ENCODE assay signal across 1 mouse cellular context in the genomic region with DNA sequence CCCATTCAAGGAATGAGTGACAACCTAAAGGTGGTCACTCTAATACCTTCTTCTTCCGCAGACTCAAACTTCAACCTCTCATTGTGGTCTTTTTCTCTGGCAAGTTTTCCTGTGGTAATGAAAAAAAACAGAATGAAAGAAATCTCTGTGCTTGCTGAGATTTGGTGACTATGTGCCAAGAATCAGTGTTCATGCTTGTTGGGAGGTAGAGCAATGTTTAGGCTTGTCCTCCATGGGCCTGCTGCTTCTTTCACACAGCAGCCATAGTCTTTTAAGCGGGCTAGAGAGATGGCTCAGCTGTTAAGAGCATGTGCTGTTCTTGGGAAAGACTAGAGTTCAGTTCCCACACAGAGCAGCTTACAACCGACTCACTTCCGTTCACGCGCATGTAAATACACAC.
TF ChIP-seq lines count a peak whose summit lies in the region.

No protein-coding gene starts in this region.

TF ChIP-seq in MEL, 35 proteins besides CTCF, POLR2A, EP300 and RAD21 (continued from another document):
- TF ChIP-seq RCOR1 (IDR thresholded peaks at IDR 0.05; ENCODE audit: low read depth, low read length), result 0 out of 2 replicates have a peak, but pooled peaks have one; percentile 25
TF ChIP-seq in MEL: peak in this region for 1.
